Mouse (Mus musculus): ENCODE measurements at regions not wholly inside any gene's neighbourhood (a gene's known extent, or its start where the extent isn't known, plus 50 kb on each side); places are given as distances from the start of the nearest gene placed in this dataset.

DNA sequence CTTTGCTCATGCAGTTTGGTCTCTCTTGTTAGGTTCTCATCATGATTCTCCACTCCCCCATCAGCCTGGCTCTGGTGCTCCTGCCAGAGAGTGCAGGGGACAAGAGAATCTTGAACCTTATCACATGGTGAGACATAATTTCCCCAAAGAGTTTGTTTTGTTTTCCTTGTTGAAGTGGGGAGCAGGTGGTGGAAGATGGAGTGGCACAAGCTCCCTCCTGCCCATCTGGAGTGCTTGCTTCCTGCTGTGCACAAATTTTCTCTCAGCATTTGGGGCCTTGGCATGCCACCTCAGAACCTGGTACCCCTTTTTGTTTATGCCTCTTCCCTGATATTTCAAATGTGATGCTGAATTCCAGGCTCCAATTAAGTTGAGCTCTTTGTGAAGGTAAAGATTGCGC, 219.9 kb downstream of the Rnf144b start:
- TF ChIP-seq CTCF (IDR thresholded peaks at IDR 0.05; ENCODE audit: low read depth) (no peak), EP300 (IDR thresholded peaks at IDR 0.05; ENCODE audit: low read depth) (no peak)

All from liver, postnatal 0 days (tissue).